Mouse (Mus musculus) C3H10T1/2 (cell line): ENCODE data around the gene Krt24. TPM values are rescaled to one million over a fixed set of nuclear protein-coding genes. Genes with fewer than 3 reads are reported as not detected.

Source experiments
- polyA plus RNA-seq, 2 experiments: library from polyadenylated mRNA; unstranded; fragments of >200 nt; fragmentation: generic; extraction: Trizol; gene quantifications; one replicate each; pipeline ENCODE4 v1.2.1; 2012; ENCODE audit warnings: missing spikeins in 2 of 2

Krt24 gene
- polyA plus RNA-seq, result not detected

GRCm38 (mm10) chr11:99284833-99285312, at the start of gene Krt24:
Gene Krt24, minus strand, starts transcription at chr11:99285262.

GRCm38 (mm10) chr11:99322851-99323250, 37.8 kb upstream of the Krt24 start, which contains the start of gene Krt25:
Gene Krt25, minus strand, starts transcription at chr11:99322951.

GRCm38 (mm10) chr11:99243820-99244374, 41.2 kb downstream of the Krt24 start, which contains the start of gene Krt222:
Gene Krt222, minus strand, starts transcription at chr11:99244085.

GRCm38 (mm10) chr11:99230261-99231048, 54.6 kb downstream of the Krt24 start, which contains the start of gene Smarce1:
Gene Smarce1, minus strand, starts transcription at chr11:99231017.

Other genes with a start within 250 kb of the Krt24 start
- 10 to 100 TPM; 13.4 to 37.0 TPM for gene Igfbp4, start 244.0 kb downstream of the Krt24 start, polyA plus RNA-seq
- under 1 TPM; 0.53 to 0.72 TPM for gene Tns4, start 196.0 kb downstream of the Krt24 start, polyA plus RNA-seq
- gene Ccr7, start 130.2 kb downstream of the Krt24 start, polyA plus RNA-seq, result under 1 TPM; 0.04 to 0.24 TPM
- 100 to 1,000 TPM in 1 of 2 experiments, 10 to 100 TPM in 1; 51.1 to 137 TPM for gene Smarce1, start 54.2 kb downstream of the Krt24 start, polyA plus RNA-seq
- under 1 TPM in 1 of 2 experiments, not detected in 1; 0.01 TPM for gene Krt222, start 41.2 kb downstream of the Krt24 start, polyA plus RNA-seq
- not detected for gene Krt25, start 37.7 kb upstream of the Krt24 start, polyA plus RNA-seq
- gene Krt26, start 52.7 kb upstream of the Krt24 start, polyA plus RNA-seq, result not detected
- not detected for gene Krt27, start 65.8 kb upstream of the Krt24 start, polyA plus RNA-seq
- under 1 TPM in 1 of 2 experiments, not detected in 1; 0.02 TPM for gene Krt28, start 89.6 kb upstream of the Krt24 start, polyA plus RNA-seq
- 1 to 10 TPM; 2.4 to 8.5 TPM for gene Krt10, start 104.1 kb upstream of the Krt24 start, polyA plus RNA-seq
- gene Krt12, start 137.0 kb upstream of the Krt24 start, polyA plus RNA-seq, result not detected
- gene Krt20, start 152.9 kb upstream of the Krt24 start, polyA plus RNA-seq, result not detected
- gene Krt23, start 207.9 kb upstream of the Krt24 start, polyA plus RNA-seq, result not detected
- not detected for gene Krt39, start 236.1 kb upstream of the Krt24 start, polyA plus RNA-seq